Mouse (Mus musculus) kidney, embryonic 15.5 days (tissue): ENCODE results near the gene Slc24a2. TPM values are rescaled to one million over a fixed set of nuclear protein-coding genes. Genes with fewer than 3 reads are reported as not detected.
A peak's percentile ranks its signal among the peaks of the same experiment; 100 is the strongest.

Source experiments
- ATAC-seq: fragments of 200-750 bp; cut with Nextera tagmentation; replicated peaks from 2 replicates; pipeline ENCODE4 v1.8.0; 2017; ENCODE audit warnings: moderate TSS enrichment; ENCODE audit not compliant: low FRiP score
- H3K27ac ChIP-seq: fragments of 300-500 bp; sonication (generic); 2 replicates; pipeline ENCODE4 v1.5.1; 2015; ENCODE audit warnings: mild to moderate bottlenecking, inconsistent platforms
- H3K27me3 ChIP-seq: fragments of 300-500 bp; sonication (generic); 2 replicates; pipeline ENCODE4 v1.6.1; 2015; ENCODE audit warnings: inconsistent platforms
- H3K36me3 ChIP-seq: fragments of 300-500 bp; sonication (generic); 2 replicates; pipeline ENCODE4 v1.6.1; 2015; ENCODE audit warnings: inconsistent platforms
- H3K4me1 ChIP-seq: fragments of 300-500 bp; sonication (generic); 2 replicates; pipeline ENCODE4 v1.6.1; 2015; ENCODE audit warnings: inconsistent platforms
- H3K4me2 ChIP-seq: fragments of 300-500 bp; sonication (generic); 2 replicates; pipeline ENCODE4 v1.6.1; 2015; ENCODE audit warnings: moderate library complexity, mild to moderate bottlenecking, inconsistent platforms
- H3K4me3 ChIP-seq: fragments of 300-500 bp; sonication (generic); replicated peaks from 2 replicates; pipeline ENCODE4 v1.5.1; 2015; ENCODE audit warnings: mild to moderate bottlenecking, inconsistent platforms
- H3K9ac ChIP-seq: fragments of 300-500 bp; sonication (generic); 2 replicates; pipeline ENCODE4 v1.6.1; 2015; ENCODE audit warnings: mild to moderate bottlenecking, inconsistent platforms
- H3K9me3 ChIP-seq: fragments of 300-500 bp; sonication (generic); replicated peaks from 2 replicates; pipeline ENCODE4 v1.6.1; 2016; ENCODE audit warnings: inconsistent platforms
- WGBS: fragments of 180-500 bp; shearing (Covaris S2); methylation state at CpG from one replicate; pipeline ENCODE4 v1.1.7; 2015; ENCODE audit warnings: mixed read lengths; 5-methylcytosine and 5-hydroxymethylcytosine counted together
- polyA plus RNA-seq: library from polyadenylated mRNA; unstranded; fragments of >200 nt; fragmentation: Nextera tagmentation; extraction: Ambion mirVana; gene quantifications from 2 replicates; pipeline ENCODE4 v1.2.1, GENCODE M21; 2015

The Slc24a2 gene
- polyA plus RNA-seq, 1 experiment from 2014 or later = 0.19 TPM

GRCm38 (mm10) chr4:87100936-87101335 is 129.3 kb downstream of the Slc24a2 start:
- Histone ChIP-seq H3K27me3 (no peaks in the 10 kb centered on the region), H3K36me3 (no peaks in the 10 kb centered on the region), H3K4me1 (no peaks in the 10 kb centered on the region), H3K27ac (no peak overlapping the region), H3K4me3 (no peak overlapping the region), H3K9ac (no peak overlapping the region), H3K9me3 (no peaks in the 10 kb centered on the region), H3K4me2 (no peak overlapping the region)
- 57% methylated on average over 5 of the region's 5 CpGs for WGBS
- ATAC-seq = peak; percentile 60

GRCm38 (mm10) chr4:87096186-87096585 is 134.1 kb downstream of the Slc24a2 start:
- H3K9ac ChIP-seq = no peak overlapping the region
- no peaks in the 10 kb centered on the region for H3K9me3 ChIP-seq
- H3K36me3 ChIP-seq = no peaks in the 10 kb centered on the region
- no peak overlapping the region for H3K27ac ChIP-seq
- H3K4me1 ChIP-seq = no peaks in the 10 kb centered on the region
- no peaks in the 10 kb centered on the region for H3K27me3 ChIP-seq
- ATAC-seq = no peak
- no peak overlapping the region for H3K4me3 ChIP-seq
- whole genome bisulfite sequencing = 87% methylated on average over 5 of the region's 5 CpGs
- H3K4me2 ChIP-seq = no peak overlapping the region

GRCm38 (mm10) chr4:87093612-87094011 is 136.7 kb downstream of the Slc24a2 start:
- Histone ChIP-seq H3K9ac (no peak overlapping the region), H3K27ac (no peak overlapping the region), H3K4me2 (no peak overlapping the region), H3K4me1 (no peaks in the 10 kb centered on the region), H3K9me3 (no peaks in the 10 kb centered on the region), H3K4me3 (no peak overlapping the region), H3K27me3 (no peaks in the 10 kb centered on the region), H3K36me3 (no peaks in the 10 kb centered on the region)
- no peak for ATAC-seq
- 75% methylated on average over 3 of the region's 3 CpGs for WGBS

GRCm38 (mm10) chr4:87090841-87091240 is 139.4 kb downstream of the Slc24a2 start:
- no peaks in the 10 kb centered on the region for H3K36me3 ChIP-seq
- no peaks in the 10 kb centered on the region for H3K4me1 ChIP-seq
- no peaks in the 10 kb centered on the region for H3K9me3 ChIP-seq
- no peak overlapping the region for H3K27ac ChIP-seq
- H3K4me2 ChIP-seq = no peak overlapping the region
- H3K4me3 ChIP-seq = no peak overlapping the region
- H3K9ac ChIP-seq = no peak overlapping the region
- no peak for ATAC-seq
- H3K27me3 ChIP-seq = no peaks in the 10 kb centered on the region

- Histone ChIP-seq H3K4me3 (no peak overlapping the region), H3K4me1 (no peaks in the 10 kb centered on the region), H3K4me2 (no peak overlapping the region), H3K36me3 (no peaks in the 10 kb centered on the region), H3K9ac (no peak overlapping the region), H3K27me3 (no peaks in the 10 kb centered on the region), H3K9me3 (no peaks in the 10 kb centered on the region), H3K27ac (no peak overlapping the region)
- 76% methylated on average over 6 of the region's 6 CpGs for WGBS
- no peak for ATAC-seq
These were observed 141.6 kb downstream of the Slc24a2 start for GRCm38 (mm10) chr4:87088713-87089112.

GRCm38 (mm10) chr4:87087597-87087996 is 142.7 kb downstream of the Slc24a2 start:
- H3K9me3 ChIP-seq = no peaks in the 10 kb centered on the region
- no peaks in the 10 kb centered on the region for H3K36me3 ChIP-seq
- ATAC-seq = no peak
- 91% methylated on average over 5 of the region's 5 CpGs for WGBS
- no peak overlapping the region for H3K27ac ChIP-seq
- H3K27me3 ChIP-seq = no peaks in the 10 kb centered on the region
- H3K4me2 ChIP-seq = no peak overlapping the region
- no peaks in the 10 kb centered on the region for H3K4me1 ChIP-seq
- no peak overlapping the region for H3K9ac ChIP-seq
- H3K4me3 ChIP-seq = no peak overlapping the region

GRCm38 (mm10) chr4:87086933-87087577 is 143.2 kb downstream of the Slc24a2 start:
- ATAC-seq = no peak
- no peak overlapping the region for H3K27ac ChIP-seq

GRCm38 (mm10) chr4:87081321-87081720 is 149.0 kb downstream of the Slc24a2 start:
- Histone ChIP-seq H3K9me3 (no peaks in the 10 kb centered on the region), H3K4me3 (no peak overlapping the region), H3K27me3 (no peaks in the 10 kb centered on the region), H3K27ac (no peak overlapping the region), H3K4me1 (no peaks in the 10 kb centered on the region), H3K4me2 (no peak overlapping the region), H3K36me3 (no peaks in the 10 kb centered on the region), H3K9ac (no peak overlapping the region)
- 84% methylated on average over 6 of the region's 6 CpGs for WGBS
- ATAC-seq = no peak

More at GRCm38 (mm10) chr4:87086933-87087577, 143.2 kb downstream of the Slc24a2 start:
- Histone ChIP-seq H3K36me3 (no peaks in the 10 kb centered on the region), H3K4me2 (no peak overlapping the region), H3K4me1 (no peaks in the 10 kb centered on the region), H3K27me3 (no peaks in the 10 kb centered on the region), H3K9ac (no peak overlapping the region), H3K4me3 (no peak overlapping the region), H3K9me3 (no peaks in the 10 kb centered on the region)
- WGBS = 73% methylated on average over 11 of the region's 11 CpGs

- 80% methylated on average over 4 of the region's 4 CpGs for WGBS
These were observed 151.0 kb downstream of the Slc24a2 start for GRCm38 (mm10) chr4:87079305-87079704.

GRCm38 (mm10) chr4:87078726-87079125 is 151.6 kb downstream of the Slc24a2 start:
- H3K4me2 ChIP-seq = no peak overlapping the region

More at GRCm38 (mm10) chr4:87079305-87079704, 151.0 kb downstream of the Slc24a2 start:
- no peaks in the 10 kb centered on the region for H3K4me1 ChIP-seq
- H3K4me3 ChIP-seq = no peak overlapping the region
- no peak for ATAC-seq
- no peaks in the 10 kb centered on the region for H3K9me3 ChIP-seq
- H3K27ac ChIP-seq = no peak overlapping the region
- no peaks in the 10 kb centered on the region for H3K36me3 ChIP-seq
- H3K9ac ChIP-seq = no peak overlapping the region
- H3K4me2 ChIP-seq = no peak overlapping the region
- H3K27me3 ChIP-seq = no peaks in the 10 kb centered on the region

GRCm38 (mm10) chr4:87075761-87076160 is 154.5 kb downstream of the Slc24a2 start:
- no peak for ATAC-seq
- no peaks in the 10 kb centered on the region for H3K4me1 ChIP-seq
- H3K4me2 ChIP-seq = no peak overlapping the region
- no peak overlapping the region for H3K9ac ChIP-seq
- H3K4me3 ChIP-seq = no peak overlapping the region
- no peak overlapping the region for H3K27ac ChIP-seq
- H3K27me3 ChIP-seq = no peaks in the 10 kb centered on the region
- H3K36me3 ChIP-seq = no peaks in the 10 kb centered on the region
- WGBS = 61% methylated on average over 3 of the region's 3 CpGs
- H3K9me3 ChIP-seq = no peaks in the 10 kb centered on the region

More at GRCm38 (mm10) chr4:87078726-87079125, 151.6 kb downstream of the Slc24a2 start:
- H3K27me3 ChIP-seq = no peaks in the 10 kb centered on the region
- no peak overlapping the region for H3K9ac ChIP-seq
- no peak overlapping the region for H3K4me3 ChIP-seq
- H3K27ac ChIP-seq = no peak overlapping the region
- H3K9me3 ChIP-seq = no peaks in the 10 kb centered on the region
- no peaks in the 10 kb centered on the region for H3K4me1 ChIP-seq
- WGBS = 44% methylated on average over 2 of the region's 2 CpGs
- H3K36me3 ChIP-seq = no peaks in the 10 kb centered on the region
- 0 out of 2 replicates have a peak, but pooled peaks have one; percentile 56 for ATAC-seq

- no peak for ATAC-seq
- Histone ChIP-seq H3K27me3 (no peaks in the 10 kb centered on the region), H3K36me3 (no peaks in the 10 kb centered on the region), H3K9me3 (no peaks in the 10 kb centered on the region), H3K4me2 (no peak overlapping the region), H3K4me1 (no peaks in the 10 kb centered on the region), H3K4me3 (no peak overlapping the region), H3K27ac (no peak overlapping the region), H3K9ac (no peak overlapping the region)
- WGBS = 50% methylated on average over 3 of the region's 3 CpGs
These were observed 162.2 kb downstream of the Slc24a2 start for GRCm38 (mm10) chr4:87068121-87068520.

- no peaks in the 10 kb centered on the region for H3K9me3 ChIP-seq
- H3K27me3 ChIP-seq = no peaks in the 10 kb centered on the region
- H3K9ac ChIP-seq = no peak overlapping the region
- no peak overlapping the region for H3K4me2 ChIP-seq
- H3K4me3 ChIP-seq = no peak overlapping the region
- 85% methylated on average over 5 of the region's 5 CpGs for WGBS
- no peak overlapping the region for H3K27ac ChIP-seq
- no peak for ATAC-seq
- H3K4me1 ChIP-seq = no peaks in the 10 kb centered on the region
- H3K36me3 ChIP-seq = no peaks in the 10 kb centered on the region
These were observed 165.1 kb downstream of the Slc24a2 start for GRCm38 (mm10) chr4:87065227-87065626.
